Mouse (Mus musculus) kidney, embryonic 14.5 days (tissue): ENCODE results near the gene Crtam. TPM values are rescaled to one million over a fixed set of nuclear protein-coding genes. Genes with fewer than 3 reads are reported as not detected.

Experiments used
- ATAC-seq: fragments of 200-750 bp; cut with Nextera tagmentation; 2 replicates; pipeline ENCODE4 v1.8.0; 2017; ENCODE audit warnings: moderate number of reproducible peaks, mild to moderate bottlenecking, moderate TSS enrichment, moderate library complexity; ENCODE audit not compliant: low FRiP score, low TSS enrichment
- H3K27ac ChIP-seq: fragments of 300-500 bp; sonication (generic); 2 replicates; pipeline ENCODE4 v1.5.1; 2014; ENCODE audit warnings: low read depth, mild to moderate bottlenecking, low read length, moderate library complexity, mixed read lengths
- H3K27me3 ChIP-seq: fragments of 300-500 bp; sonication (generic); 2 replicates; pipeline ENCODE4 v1.6.1; 2014; ENCODE audit warnings: mild to moderate bottlenecking, low read length; ENCODE audit not compliant: control insufficient read depth, insufficient read depth
- H3K36me3 ChIP-seq: fragments of 300-500 bp; sonication (generic); 2 replicates; pipeline ENCODE4 v1.6.1; 2014; ENCODE audit warnings: low read length, mixed read lengths; ENCODE audit not compliant: control insufficient read depth, insufficient read depth
- H3K4me1 ChIP-seq: fragments of 300-500 bp; sonication (generic); 2 replicates; pipeline ENCODE4 v1.6.1; 2014; ENCODE audit warnings: low read length, mixed read lengths; ENCODE audit not compliant: control insufficient read depth, insufficient read depth
- H3K4me2 ChIP-seq: fragments of 300-500 bp; sonication (generic); replicated peaks from 2 replicates; pipeline ENCODE4 v1.6.1; 2014; ENCODE audit warnings: low read depth, mild to moderate bottlenecking, low read length
- H3K4me3 ChIP-seq: fragments of 300-500 bp; sonication (generic); 2 replicates; pipeline ENCODE4 v1.5.1; 2014; ENCODE audit warnings: mild to moderate bottlenecking, low read length
- H3K9ac ChIP-seq: fragments of 300-500 bp; sonication (generic); 2 replicates; pipeline ENCODE4 v1.6.1; 2014; ENCODE audit warnings: low read depth, mild to moderate bottlenecking, low read length, moderate library complexity
- H3K9me3 ChIP-seq: fragments of 300-500 bp; sonication (generic); 2 replicates; pipeline ENCODE4 v1.6.1; 2016; ENCODE audit warnings: low read length; ENCODE audit not compliant: control insufficient read depth
- WGBS: fragments of 180-500 bp; shearing (Covaris S2); extraction: QIAGEN DNeasy Blood & Tissue Kit; methylation state at CpG from one replicate; pipeline ENCODE4 v1.1.7; 2014; 5-methylcytosine and 5-hydroxymethylcytosine counted together
- polyA plus RNA-seq: library from polyadenylated mRNA; unstranded; fragments of >200 nt; fragmentation: Nextera tagmentation; extraction: Ambion mirVana; gene quantifications from 2 replicates; pipeline ENCODE4 v1.2.1, GENCODE M21; 2014

Gene Crtam
- polyA plus RNA-seq, 1 experiment from 2014 or later: 0.15 TPM

DNA sequence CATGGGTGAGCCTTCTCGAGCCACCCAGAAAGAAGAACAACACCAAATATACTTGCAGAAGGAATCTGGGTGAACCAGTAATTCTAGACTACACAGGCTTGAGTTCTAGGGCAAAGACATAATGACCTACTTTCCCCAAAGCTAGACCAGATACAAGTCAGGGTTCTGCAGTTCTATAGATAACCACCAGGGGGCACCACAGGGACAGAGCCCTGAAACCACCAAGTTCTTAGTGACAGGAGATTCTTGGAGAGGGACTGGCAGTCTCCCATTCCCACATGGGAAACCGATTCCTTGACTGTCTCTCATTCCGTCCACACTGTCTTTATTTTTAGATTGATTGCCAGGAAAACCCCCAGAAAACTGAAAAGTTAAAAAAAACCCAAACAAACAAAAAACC, 40.2 kb upstream of the Crtam start:
- no peaks in the 10 kb centered on the region for H3K36me3 ChIP-seq
- peak; percentile 60; the same call in 1 of the 2 replicates for ATAC-seq
- H3K4me1 ChIP-seq: no peaks in the 10 kb centered on the region
- H3K9ac ChIP-seq: no peak overlapping the region
- H3K27me3 ChIP-seq: no peaks in the 10 kb centered on the region
- 12% methylated on average over 3 of the region's 3 CpGs for WGBS
- H3K4me2 ChIP-seq: no peak overlapping the region
- no peak overlapping the region for H3K4me3 ChIP-seq
- H3K27ac ChIP-seq: no peak overlapping the region
- no peaks in the 10 kb centered on the region for H3K9me3 ChIP-seq

DNA sequence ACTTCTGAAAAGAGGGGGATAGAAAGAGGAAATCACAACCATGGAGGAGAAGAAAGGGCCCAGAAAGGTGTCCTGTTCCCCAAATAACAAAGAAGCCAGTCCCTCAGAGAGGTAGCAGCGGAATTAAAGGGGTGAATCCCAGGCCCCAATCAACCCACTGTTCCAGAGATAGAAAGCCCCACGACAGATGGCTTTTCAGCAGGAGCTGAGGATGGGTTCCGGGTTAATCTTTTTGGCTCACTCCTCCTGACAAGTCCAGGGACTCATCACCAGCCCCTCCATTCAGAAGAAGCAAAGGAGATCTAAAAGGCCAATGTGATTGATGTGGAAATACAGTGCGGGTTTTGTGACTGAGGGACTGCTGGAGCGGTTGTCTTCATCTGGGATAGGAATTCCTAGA, 39.2 kb upstream of the Crtam start:
- Histone ChIP-seq H3K4me1 (no peaks in the 10 kb centered on the region), H3K4me2 (no peak overlapping the region), H3K9ac (no peak overlapping the region), H3K27me3 (no peaks in the 10 kb centered on the region), H3K4me3 (no peak overlapping the region), H3K27ac (no peak overlapping the region), H3K36me3 (no peaks in the 10 kb centered on the region), H3K9me3 (no peaks in the 10 kb centered on the region)
- 94% methylated on average over 5 of the region's 5 CpGs for WGBS
- no peak for ATAC-seq

DNA sequence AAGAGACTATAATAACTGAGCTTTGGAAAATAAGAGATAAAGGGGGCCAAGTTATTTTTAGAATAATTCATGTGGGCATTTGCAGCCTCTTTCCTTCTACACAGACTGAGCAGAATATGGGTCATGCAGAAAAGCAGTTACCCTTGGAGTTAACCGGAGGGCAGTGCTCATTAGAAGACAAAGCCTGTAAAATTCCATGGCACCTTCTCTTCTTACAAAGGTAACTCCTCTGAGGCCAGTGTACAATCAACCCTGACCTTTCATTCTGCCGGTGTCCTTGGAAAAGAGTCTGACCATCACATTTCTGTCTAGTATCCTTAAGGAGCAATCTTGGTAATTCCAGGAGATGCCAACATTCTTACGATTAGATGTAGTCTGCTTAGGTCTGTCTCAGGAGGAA, 37.0 kb upstream of the Crtam start:
- H3K4me2 ChIP-seq: no peak overlapping the region
- H3K9ac ChIP-seq: no peak overlapping the region
- no peak overlapping the region for H3K4me3 ChIP-seq
- no peaks in the 10 kb centered on the region for H3K4me1 ChIP-seq
- H3K36me3 ChIP-seq: no peaks in the 10 kb centered on the region
- no peaks in the 10 kb centered on the region for H3K9me3 ChIP-seq
- ATAC-seq: no peak
- H3K27me3 ChIP-seq: no peaks in the 10 kb centered on the region
- WGBS: 43% methylated on average over 3 of the region's 3 CpGs
- no peak overlapping the region for H3K27ac ChIP-seq

DNA sequence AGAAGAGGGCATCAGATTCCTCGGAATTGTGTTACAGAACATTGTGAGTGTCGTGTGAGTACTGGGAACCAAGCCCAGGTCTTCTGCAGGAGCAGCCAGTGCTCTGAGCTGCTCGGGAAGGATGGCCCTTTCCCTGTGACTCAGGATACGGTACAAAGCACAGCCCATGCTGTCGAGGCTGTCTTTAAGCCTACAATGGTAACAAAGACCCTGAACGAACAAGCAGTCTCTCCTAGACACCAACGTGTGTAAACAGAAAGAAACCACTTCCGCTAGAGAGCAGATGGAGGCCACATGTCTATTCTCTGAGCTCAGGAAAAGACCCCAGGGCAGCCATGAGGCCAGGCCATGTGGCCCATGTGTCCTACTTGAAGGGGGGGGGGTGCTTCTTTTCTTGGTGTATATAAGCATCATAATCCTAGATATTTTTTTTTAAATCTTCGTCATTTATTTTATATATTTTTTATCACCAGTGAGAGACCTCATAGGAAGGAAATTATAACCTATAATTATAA, 33.8 kb upstream of the Crtam start:
- 77% methylated on average over 9 of the region's 9 CpGs for WGBS
- H3K36me3 ChIP-seq: no peaks in the 10 kb centered on the region
- H3K27me3 ChIP-seq: no peaks in the 10 kb centered on the region
- H3K4me3 ChIP-seq: no peak overlapping the region
- H3K4me2 ChIP-seq: no peak overlapping the region
- H3K27ac ChIP-seq: no peak overlapping the region
- H3K4me1 ChIP-seq: no peaks in the 10 kb centered on the region
- H3K9ac ChIP-seq: no peak overlapping the region
- ATAC-seq: no peak
- H3K9me3 ChIP-seq: no peaks in the 10 kb centered on the region

DNA sequence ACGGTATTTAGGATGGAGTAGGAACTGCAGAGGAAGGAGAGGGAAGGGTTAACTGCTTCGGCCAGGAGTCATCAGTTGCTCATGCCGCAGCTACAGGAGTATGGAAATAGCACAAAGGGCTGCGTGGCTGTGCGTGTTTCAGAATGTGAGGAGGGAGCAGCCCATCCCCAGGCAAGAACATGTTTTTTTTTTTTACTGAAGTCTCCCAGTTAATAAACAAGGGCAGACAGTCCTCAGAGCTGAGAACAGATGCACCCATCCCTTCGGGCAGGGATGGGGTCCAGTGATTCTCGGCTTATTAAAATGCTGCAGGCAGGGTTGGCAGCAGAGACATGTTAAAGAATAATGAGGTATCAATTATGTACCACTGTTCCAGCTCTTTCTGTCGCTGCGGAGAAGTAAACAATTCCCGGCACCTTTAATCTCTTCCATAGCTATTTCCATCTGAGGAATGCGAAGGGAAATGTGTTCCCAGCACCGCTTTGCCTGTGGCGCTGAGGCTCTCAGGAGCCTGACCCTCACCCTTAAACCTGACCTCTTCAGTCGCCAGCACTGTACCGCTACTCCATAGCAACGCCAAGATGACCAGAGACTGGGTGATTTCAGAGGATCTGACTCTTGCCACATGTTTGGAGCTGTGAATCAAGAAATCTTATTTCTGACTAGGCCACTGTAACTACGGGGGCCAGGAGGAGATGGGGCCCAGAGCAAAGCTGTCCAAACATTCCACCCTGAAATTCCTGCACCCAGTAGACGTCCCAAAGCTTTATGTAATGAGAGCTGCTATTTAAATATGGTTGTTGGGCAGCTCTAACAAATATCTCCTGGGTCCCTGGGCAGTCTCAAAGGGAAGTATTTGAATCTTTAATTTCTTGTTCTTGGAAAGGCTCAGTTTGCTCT, 27.4 kb upstream of the Crtam start:
- 55% methylated on average over 18 of the region's 18 CpGs for WGBS
- Histone ChIP-seq H3K27me3 (no peaks in the 10 kb centered on the region), H3K9me3 (no peaks in the 10 kb centered on the region), H3K4me2 (no peak overlapping the region), H3K4me3 (no peak overlapping the region), H3K27ac (no peak overlapping the region), H3K9ac (no peak overlapping the region), H3K36me3 (no peaks in the 10 kb centered on the region), H3K4me1 (no peaks in the 10 kb centered on the region)
- ATAC-seq: no peak

DNA sequence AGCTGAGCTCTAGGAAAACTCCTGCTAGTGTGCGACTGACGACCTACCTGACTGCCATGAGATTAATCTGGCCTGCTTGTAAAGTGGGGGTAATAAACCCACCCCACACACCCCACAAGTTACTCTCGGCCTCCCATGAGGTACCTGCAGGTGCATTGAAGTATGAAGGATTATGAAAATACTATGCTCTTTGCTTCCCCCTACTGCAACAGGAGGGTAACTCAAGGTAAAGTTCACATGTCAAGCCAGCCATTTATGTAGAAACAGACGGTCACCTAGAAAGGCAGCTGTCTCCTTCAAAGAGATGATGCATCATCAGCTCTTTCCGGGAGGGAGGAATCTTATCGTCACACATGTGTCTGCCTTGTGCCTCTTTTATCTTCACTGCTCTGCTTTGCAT, 25.4 kb upstream of the Crtam start:
- WGBS: 77% methylated on average over 6 of the region's 6 CpGs

DNA sequence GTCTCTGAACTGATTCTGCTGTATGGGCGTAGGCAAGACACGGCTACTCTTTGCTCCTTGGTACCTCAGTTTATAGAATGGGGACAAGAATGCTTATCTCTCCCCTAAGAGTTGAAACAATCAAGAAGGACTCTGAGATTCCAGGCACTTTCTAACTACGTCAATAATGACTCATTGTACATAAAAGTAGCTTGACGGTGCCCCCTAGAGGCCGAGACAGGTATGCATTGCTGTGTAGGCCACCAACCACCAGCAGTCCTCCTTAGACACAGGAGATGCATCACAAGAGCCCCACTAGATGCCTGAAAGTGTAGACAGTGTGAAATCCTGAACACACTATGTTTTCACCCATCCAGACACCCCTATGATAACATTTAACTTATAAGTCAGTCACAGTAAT, 24.0 kb upstream of the Crtam start:
- Histone ChIP-seq H3K4me2 (no peak overlapping the region), H3K36me3 (no peaks in the 10 kb centered on the region), H3K9me3 (no peaks in the 10 kb centered on the region), H3K4me3 (no peak overlapping the region), H3K27ac (no peak overlapping the region), H3K9ac (no peak overlapping the region), H3K27me3 (no peaks in the 10 kb centered on the region), H3K4me1 (no peaks in the 10 kb centered on the region)
- no peak for ATAC-seq
- 46% methylated on average over 5 of the region's 5 CpGs for WGBS

More for the DNA sequence above, 25.4 kb upstream of the Crtam start:
- Histone ChIP-seq H3K9ac (no peak overlapping the region), H3K9me3 (no peaks in the 10 kb centered on the region), H3K27me3 (no peaks in the 10 kb centered on the region), H3K36me3 (no peaks in the 10 kb centered on the region), H3K4me1 (no peaks in the 10 kb centered on the region), H3K27ac (no peak overlapping the region), H3K4me2 (no peak overlapping the region), H3K4me3 (no peak overlapping the region)
- ATAC-seq: no peak

DNA sequence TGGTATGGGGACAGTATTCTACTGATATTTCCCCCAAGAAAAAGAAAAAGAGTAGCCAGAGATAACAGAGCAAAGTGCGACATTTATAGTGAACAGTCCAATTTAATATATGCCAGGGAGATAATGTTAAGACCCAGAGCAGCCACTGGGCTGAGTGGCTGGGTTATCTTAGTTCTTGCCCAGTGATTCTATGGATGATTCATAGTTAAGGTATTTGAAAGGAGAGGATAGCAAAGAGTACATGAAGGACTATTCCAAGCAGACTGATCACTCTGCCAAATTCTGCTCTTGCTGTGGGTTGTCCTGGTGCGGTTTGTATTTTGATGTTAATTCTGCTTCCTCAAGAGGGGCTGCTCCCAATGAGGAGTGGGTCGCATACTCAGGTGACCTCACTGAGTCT, 17.3 kb upstream of the Crtam start:
- H3K36me3 ChIP-seq: peaks cover 2% of the 10 kb centered on the region; the same call in 1 of the 2 replicates
- H3K27ac ChIP-seq: no peak overlapping the region
- ATAC-seq: no peak
- no peaks in the 10 kb centered on the region for H3K4me1 ChIP-seq
- H3K27me3 ChIP-seq: no peaks in the 10 kb centered on the region
- H3K9ac ChIP-seq: no peak overlapping the region
- no peaks in the 10 kb centered on the region for H3K9me3 ChIP-seq
- H3K4me2 ChIP-seq: no peak overlapping the region
- H3K4me3 ChIP-seq: no peak overlapping the region
- 67% methylated on average over 3 of the region's 3 CpGs for WGBS

DNA sequence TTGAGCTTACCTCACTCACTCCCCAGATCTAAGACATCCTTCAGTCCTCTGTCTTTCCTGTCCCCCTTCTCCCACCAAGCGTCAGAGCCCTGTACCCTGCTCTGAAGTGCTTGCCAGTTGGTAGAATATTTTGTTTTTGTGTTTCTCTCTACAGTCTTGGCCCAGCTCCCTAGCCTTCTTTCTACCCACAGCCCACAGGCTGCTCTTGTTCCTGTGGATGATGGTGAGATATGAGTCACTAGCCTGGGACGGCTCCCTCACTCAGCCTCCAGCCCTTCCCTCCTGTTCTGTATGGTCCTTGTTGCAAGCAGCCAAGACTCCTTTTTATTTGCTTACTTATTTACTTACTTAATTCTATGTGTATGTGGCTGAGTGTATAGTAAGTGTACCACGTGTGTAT, 16.1 kb upstream of the Crtam start:
- Histone ChIP-seq H3K4me1 (no peaks in the 10 kb centered on the region), H3K9ac (no peak overlapping the region), H3K4me3 (no peak overlapping the region), H3K9me3 (no peaks in the 10 kb centered on the region), H3K27ac (no peak overlapping the region), H3K4me2 (no peak overlapping the region), H3K27me3 (no peaks in the 10 kb centered on the region), H3K36me3 (peaks cover 2% of the 10 kb centered on the region; the same call in 1 of the 2 replicates)
- ATAC-seq: no peak
- 82% methylated on average over 3 of the region's 3 CpGs for WGBS
